Mouse (Mus musculus): ENCODE measurements around the gene 1700001K19Rik. TPM values are rescaled to one million over a fixed set of nuclear protein-coding genes. Genes with fewer than 3 reads are reported as not detected.

The 1700001K19Rik gene
- polyA plus RNA-seq, 1 experiment from 2014 or later, result not detected

GRCm38 (mm10) chr12:110637507-110638114, 44.8 kb downstream of the 1700001K19Rik start:
- Histone ChIP-seq H3K4me3 (ENCODE audit: low read length) (no peak overlapping the region), H3K4me2 (replicated peaks; ENCODE audit: low read depth, low read length) (no peak overlapping the region), H3K4me1 (ENCODE audit: control insufficient read depth, insufficient read depth, low read length) (no peaks in the 10 kb centered on the region), H3K27me3 (ENCODE audit: control insufficient read depth, insufficient read depth, low read length) (no peaks in the 10 kb centered on the region), H3K27ac (ENCODE audit: low read depth, low read length) (no peak overlapping the region), H3K36me3 (ENCODE audit: control insufficient read depth, insufficient read depth, low read length) (peaks cover 100% of the 10 kb centered on the region), H3K9ac (ENCODE audit: low read depth, low read length) (no peak overlapping the region), H3K9me3 (ENCODE audit: control insufficient read depth, low read length) (no peaks in the 10 kb centered on the region)
- ATAC-seq (ENCODE audit: low FRiP score, low TSS enrichment), result no peak
- WGBS, result 95% methylated on average over 13 of the region's 13 CpGs

- no peaks in the 10 kb centered on the region for H3K9me3 ChIP-seq (ENCODE audit: control insufficient read depth, low read length)
- 96% methylated on average over 12 of the region's 12 CpGs for WGBS
- no peak overlapping the region for H3K4me3 ChIP-seq (ENCODE audit: low read length)
- H3K9ac ChIP-seq (ENCODE audit: low read depth, low read length), result no peak overlapping the region
- H3K4me2 ChIP-seq (replicated peaks; ENCODE audit: low read depth, low read length), result no peak overlapping the region
- ATAC-seq (ENCODE audit: low FRiP score, low TSS enrichment), result no peak
- H3K27me3 ChIP-seq (ENCODE audit: control insufficient read depth, insufficient read depth, low read length), result no peaks in the 10 kb centered on the region
- no peak overlapping the region for H3K27ac ChIP-seq (ENCODE audit: low read depth, low read length)
- H3K4me1 ChIP-seq (ENCODE audit: control insufficient read depth, insufficient read depth, low read length), result no peaks in the 10 kb centered on the region
- peaks cover 100% of the 10 kb centered on the region for H3K36me3 ChIP-seq (ENCODE audit: control insufficient read depth, insufficient read depth, low read length)
Measured at GRCm38 (mm10) chr12:110636293-110636692, 46.1 kb downstream of the 1700001K19Rik start.

DNA sequence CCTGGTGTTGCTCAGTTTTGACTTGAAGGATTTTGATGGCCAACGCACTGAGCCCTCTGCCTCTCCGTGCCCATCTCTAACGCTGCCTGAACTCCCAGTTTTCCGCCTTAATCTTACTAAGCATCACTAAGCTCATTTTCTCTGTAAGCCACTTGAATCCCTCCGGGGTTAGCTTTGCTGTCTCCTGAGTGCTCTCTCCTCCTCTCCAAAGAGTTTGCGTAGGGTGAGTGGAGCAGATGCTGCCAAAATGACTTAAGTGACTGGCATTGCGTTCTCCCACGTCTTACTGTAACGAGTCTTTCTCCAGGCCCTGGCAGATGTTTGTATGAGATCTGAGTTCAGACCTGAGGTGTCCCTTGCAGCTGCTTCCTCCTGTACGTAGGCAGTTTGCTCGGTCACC, 52.4 kb downstream of the 1700001K19Rik start:
- Histone ChIP-seq H3K27ac (ENCODE audit: low read depth, low read length) (no peak overlapping the region), H3K4me2 (replicated peaks; ENCODE audit: low read depth, low read length) (no peak overlapping the region), H3K9ac (ENCODE audit: low read depth, low read length) (no peak overlapping the region), H3K4me1 (ENCODE audit: control insufficient read depth, insufficient read depth, low read length) (no peaks in the 10 kb centered on the region), H3K9me3 (ENCODE audit: control insufficient read depth, low read length) (no peaks in the 10 kb centered on the region), H3K27me3 (ENCODE audit: control insufficient read depth, insufficient read depth, low read length) (no peaks in the 10 kb centered on the region), H3K36me3 (ENCODE audit: control insufficient read depth, insufficient read depth, low read length) (peaks cover 100% of the 10 kb centered on the region), H3K4me3 (ENCODE audit: low read length) (no peak overlapping the region)
- ATAC-seq (ENCODE audit: low FRiP score, low TSS enrichment), result no peak
- WGBS, result 95% methylated on average over 11 of the region's 11 CpGs

Small RNA genes lying within 50 kb of the gene (microRNA-seq; reads per million reads assigned to microRNA genes)
- not detected for gene Gm27299

Other genes with a start within 250 kb of the 1700001K19Rik start
- 114 and 160 TPM in 2 replicates for gene Ppp2r5c, start 235.5 kb downstream of the 1700001K19Rik start, polyA plus RNA-seq (2014; fragmentation: Nextera tagmentation; extraction: Ambion mirVana)
- gene Dync1h1, start 81.2 kb downstream of the 1700001K19Rik start, polyA plus RNA-seq (2014; fragmentation: Nextera tagmentation; extraction: Ambion mirVana), result 40.9 and 63.6 TPM in 2 replicates
- gene Hsp90aa1, start 20.1 kb upstream of the 1700001K19Rik start, polyA plus RNA-seq (2014; fragmentation: Nextera tagmentation; extraction: Ambion mirVana), result 1,092 and 1,386 TPM in 2 replicates
- gene Wdr20, start 55.3 kb upstream of the 1700001K19Rik start, polyA plus RNA-seq (2014; fragmentation: Nextera tagmentation; extraction: Ambion mirVana), result 17.8 and 24.5 TPM in 2 replicates
- gene Mok, start 158.3 kb upstream of the 1700001K19Rik start, polyA plus RNA-seq (2014; fragmentation: Nextera tagmentation; extraction: Ambion mirVana), result 6.8 and 9.0 TPM in 2 replicates
- gene Zfp839, start 167.6 kb upstream of the 1700001K19Rik start, polyA plus RNA-seq (2014; fragmentation: Nextera tagmentation; extraction: Ambion mirVana), result 4.2 and 6.0 TPM in 2 replicates
- gene Cinp, start 206.5 kb upstream of the 1700001K19Rik start, polyA plus RNA-seq (2014; fragmentation: Nextera tagmentation; extraction: Ambion mirVana), result 82.2 and 93.7 TPM in 2 replicates
- gene Tecpr2, start 206.6 kb upstream of the 1700001K19Rik start, polyA plus RNA-seq (2014; fragmentation: Nextera tagmentation; extraction: Ambion mirVana), result 2.8 and 3.6 TPM in 2 replicates

Data from kidney, embryonic 14.5 days (tissue).